Mouse (Mus musculus) liver, embryonic 15.5 days (tissue): ENCODE measurements at regions not wholly inside any gene's neighbourhood (a gene's known extent, or its start where the extent isn't known, plus 50 kb on each side); places are given as distances from the start of the nearest gene placed in this dataset.

Source experiments
- ATAC-seq: fragments of 200-750 bp; cut with Nextera tagmentation; 2 replicates; pipeline ENCODE4 v1.8.0; 2017; ENCODE audit warnings: moderate number of reproducible peaks, mild to moderate bottlenecking, moderate library complexity; ENCODE audit not compliant: insufficient read depth
- H3K27ac ChIP-seq: fragments of 300-500 bp; sonication (generic); replicated peaks from 2 replicates; pipeline ENCODE4 v1.5.1; 2015; ENCODE audit warnings: mild to moderate bottlenecking, inconsistent platforms
- H3K27me3 ChIP-seq: fragments of 300-500 bp; sonication (generic); 2 replicates; pipeline ENCODE4 v1.6.1; 2015; ENCODE audit warnings: mild to moderate bottlenecking, inconsistent platforms
- H3K36me3 ChIP-seq: fragments of 300-500 bp; sonication (generic); replicated peaks from 2 replicates; pipeline ENCODE4 v1.6.1; 2015; ENCODE audit warnings: moderate library complexity, mild to moderate bottlenecking, inconsistent platforms
- H3K4me1 ChIP-seq: fragments of 300-500 bp; sonication (generic); replicated peaks from 2 replicates; pipeline ENCODE4 v1.6.1; 2015; ENCODE audit warnings: inconsistent platforms
- H3K4me2 ChIP-seq: fragments of 300-500 bp; sonication (generic); 2 replicates; pipeline ENCODE4 v1.6.1; 2015; ENCODE audit warnings: moderate library complexity, mild to moderate bottlenecking, inconsistent platforms
- H3K4me3 ChIP-seq: fragments of 300-500 bp; sonication (generic); replicated peaks from 2 replicates; pipeline ENCODE4 v1.5.1; 2015; ENCODE audit warnings: mild to moderate bottlenecking, inconsistent platforms
- H3K9ac ChIP-seq: fragments of 300-500 bp; sonication (generic); 2 replicates; pipeline ENCODE4 v1.6.1; 2015; ENCODE audit warnings: moderate library complexity, mild to moderate bottlenecking, inconsistent platforms
- H3K9me3 ChIP-seq: fragments of 300-500 bp; sonication (generic); replicated peaks from 2 replicates; pipeline ENCODE4 v1.6.1; 2016; ENCODE audit warnings: inconsistent platforms
- WGBS: fragments of 180-500 bp; shearing (Covaris S2); methylation state at CpG from one replicate; pipeline ENCODE4 v1.1.7; 2015; ENCODE audit warnings: mixed read lengths; ENCODE audit not compliant: insufficient replicate concordance; 5-methylcytosine and 5-hydroxymethylcytosine counted together

GRCm38 (mm10) chr9:61819836-61820235 is 94.5 kb downstream of the Rplp1 start:
- Histone ChIP-seq H3K27ac (no peak overlapping the region), H3K9me3 (no peaks in the 10 kb centered on the region), H3K4me1 (peaks cover 8% of the 10 kb centered on the region), H3K9ac (no peak overlapping the region), H3K4me2 (no peak overlapping the region), H3K27me3 (no peaks in the 10 kb centered on the region), H3K36me3 (no peaks in the 10 kb centered on the region), H3K4me3 (no peak overlapping the region)
- ATAC-seq: no peak
- WGBS: 31% methylated on average over 1 of the region's 1 CpGs

GRCm38 (mm10) chr9:61816589-61817179 is 97.7 kb downstream of the Rplp1 start:
- no peaks in the 10 kb centered on the region for H3K36me3 ChIP-seq
- no peak overlapping the region for H3K4me2 ChIP-seq
- no peak overlapping the region for H3K9ac ChIP-seq
- H3K4me1 ChIP-seq: peaks cover 17% of the 10 kb centered on the region
- no peaks in the 10 kb centered on the region for H3K9me3 ChIP-seq
- no peak overlapping the region for H3K4me3 ChIP-seq
- no peak for ATAC-seq
- no peaks in the 10 kb centered on the region for H3K27me3 ChIP-seq
- 67% methylated on average over 11 of the region's 11 CpGs for WGBS
- no peak overlapping the region for H3K27ac ChIP-seq

- no peaks in the 10 kb centered on the region for H3K36me3 ChIP-seq
- H3K4me2 ChIP-seq: no peak overlapping the region
- no peaks in the 10 kb centered on the region for H3K27me3 ChIP-seq
- H3K9ac ChIP-seq: no peak overlapping the region
- no peak for ATAC-seq
- no peaks in the 10 kb centered on the region for H3K9me3 ChIP-seq
- H3K4me1 ChIP-seq: peaks cover 17% of the 10 kb centered on the region
- no peak overlapping the region for H3K27ac ChIP-seq
- H3K4me3 ChIP-seq: no peak overlapping the region
- 43% methylated on average over 10 of the region's 10 CpGs for WGBS
Measured at GRCm38 (mm10) chr9:61815995-61816394, 98.3 kb downstream of the Rplp1 start.

- ATAC-seq: no peak
- H3K27ac ChIP-seq: peak overlapping the region; percentile 58; the same call in 1 of the 2 replicates
- WGBS: 43% methylated on average over 3 of the region's 3 CpGs
Measured at GRCm38 (mm10) chr9:61813291-61813690, 101.1 kb downstream of the Rplp1 start.

GRCm38 (mm10) chr9:61812315-61812714 is 102.0 kb downstream of the Rplp1 start:
- Histone ChIP-seq H3K36me3 (no peaks in the 10 kb centered on the region), H3K4me2 (no peak overlapping the region), H3K27ac (peak overlapping the region; percentile 58; the same call in 1 of the 2 replicates), H3K9ac (no peak overlapping the region), H3K9me3 (no peaks in the 10 kb centered on the region), H3K4me1 (peaks cover 17% of the 10 kb centered on the region), H3K27me3 (no peaks in the 10 kb centered on the region), H3K4me3 (no peak overlapping the region)
- peak; percentile 60 for ATAC-seq
- WGBS: 65% methylated on average over 9 of the region's 9 CpGs

More at GRCm38 (mm10) chr9:61813291-61813690, 101.1 kb downstream of the Rplp1 start:
- peaks cover 17% of the 10 kb centered on the region for H3K4me1 ChIP-seq
- no peaks in the 10 kb centered on the region for H3K27me3 ChIP-seq
- H3K9ac ChIP-seq: no peak overlapping the region
- no peak overlapping the region for H3K4me3 ChIP-seq
- no peaks in the 10 kb centered on the region for H3K36me3 ChIP-seq
- no peak overlapping the region for H3K4me2 ChIP-seq
- no peaks in the 10 kb centered on the region for H3K9me3 ChIP-seq

- Histone ChIP-seq H3K4me1 (peaks cover 11% of the 10 kb centered on the region), H3K4me3 (no peak overlapping the region), H3K27ac (no peak overlapping the region), H3K36me3 (no peaks in the 10 kb centered on the region), H3K27me3 (no peaks in the 10 kb centered on the region), H3K9me3 (no peaks in the 10 kb centered on the region), H3K9ac (no peak overlapping the region), H3K4me2 (no peak overlapping the region)
- ATAC-seq: no peak
- WGBS: 59% methylated on average over 4 of the region's 4 CpGs
Measured at GRCm38 (mm10) chr9:61810456-61810855, 103.9 kb downstream of the Rplp1 start.

- peak; percentile 66 for ATAC-seq
- H3K4me1 ChIP-seq: no peaks in the 10 kb centered on the region; the same call in 1 of the 2 replicates
- H3K9me3 ChIP-seq: no peaks in the 10 kb centered on the region
- H3K9ac ChIP-seq: no peak overlapping the region
- 58% methylated on average over 12 of the region's 12 CpGs for WGBS
- H3K4me3 ChIP-seq: no peak overlapping the region
- no peaks in the 10 kb centered on the region for H3K36me3 ChIP-seq
- no peak overlapping the region for H3K27ac ChIP-seq
- H3K27me3 ChIP-seq: no peaks in the 10 kb centered on the region
- H3K4me2 ChIP-seq: no peak overlapping the region
Measured at GRCm38 (mm10) chr9:61808351-61809225, 105.8 kb downstream of the Rplp1 start.

GRCm38 (mm10) chr9:61805971-61806370 is 108.4 kb downstream of the Rplp1 start:
- 48% methylated on average over 2 of the region's 2 CpGs for WGBS
- no peak for ATAC-seq

GRCm38 (mm10) chr9:61803555-61803954 is 110.8 kb downstream of the Rplp1 start:
- H3K9ac ChIP-seq: no peak overlapping the region
- no peak for ATAC-seq
- no peak overlapping the region for H3K4me2 ChIP-seq
- no peak overlapping the region for H3K4me3 ChIP-seq
- no peaks in the 10 kb centered on the region for H3K27me3 ChIP-seq
- no peaks in the 10 kb centered on the region; the same call in 1 of the 2 replicates for H3K4me1 ChIP-seq
- no peaks in the 10 kb centered on the region for H3K9me3 ChIP-seq
- H3K27ac ChIP-seq: no peak overlapping the region
- H3K36me3 ChIP-seq: no peaks in the 10 kb centered on the region
- 33% methylated on average over 3 of the region's 3 CpGs for WGBS

More at GRCm38 (mm10) chr9:61805971-61806370, 108.4 kb downstream of the Rplp1 start:
- no peaks in the 10 kb centered on the region for H3K27me3 ChIP-seq
- H3K27ac ChIP-seq: no peak overlapping the region
- H3K4me2 ChIP-seq: no peak overlapping the region
- H3K4me3 ChIP-seq: no peak overlapping the region
- no peaks in the 10 kb centered on the region for H3K9me3 ChIP-seq
- H3K4me1 ChIP-seq: no peaks in the 10 kb centered on the region; the same call in 1 of the 2 replicates
- no peaks in the 10 kb centered on the region for H3K36me3 ChIP-seq
- H3K9ac ChIP-seq: no peak overlapping the region

- Histone ChIP-seq H3K36me3 (no peaks in the 10 kb centered on the region), H3K4me3 (no peak overlapping the region), H3K27ac (no peak overlapping the region), H3K27me3 (no peaks in the 10 kb centered on the region), H3K4me1 (no peaks in the 10 kb centered on the region), H3K9ac (no peak overlapping the region), H3K4me2 (no peak overlapping the region), H3K9me3 (no peaks in the 10 kb centered on the region)
- no peak for ATAC-seq
- 48% methylated on average over 5 of the region's 5 CpGs for WGBS
Measured at GRCm38 (mm10) chr9:61802694-61803093, 111.6 kb downstream of the Rplp1 start.

- no peak overlapping the region for H3K4me2 ChIP-seq
- WGBS: 20% methylated on average over 1 of the region's 1 CpGs
- H3K9ac ChIP-seq: no peak overlapping the region
- no peaks in the 10 kb centered on the region for H3K9me3 ChIP-seq
- no peaks in the 10 kb centered on the region for H3K27me3 ChIP-seq
- no peak overlapping the region for H3K27ac ChIP-seq
- H3K4me1 ChIP-seq: no peaks in the 10 kb centered on the region
- H3K36me3 ChIP-seq: no peaks in the 10 kb centered on the region
- H3K4me3 ChIP-seq: no peak overlapping the region
- no peak for ATAC-seq
Measured at GRCm38 (mm10) chr9:61799535-61799934, 114.8 kb downstream of the Rplp1 start.
